Mouse (Mus musculus): ENCODE data around the gene Msmb.
"Not testable (repeated sequence)": the region's sequence is repeated elsewhere in the genome, so short reads cannot be mapped to it uniquely, and the experiment has no call there.

The Msmb gene

DNA sequence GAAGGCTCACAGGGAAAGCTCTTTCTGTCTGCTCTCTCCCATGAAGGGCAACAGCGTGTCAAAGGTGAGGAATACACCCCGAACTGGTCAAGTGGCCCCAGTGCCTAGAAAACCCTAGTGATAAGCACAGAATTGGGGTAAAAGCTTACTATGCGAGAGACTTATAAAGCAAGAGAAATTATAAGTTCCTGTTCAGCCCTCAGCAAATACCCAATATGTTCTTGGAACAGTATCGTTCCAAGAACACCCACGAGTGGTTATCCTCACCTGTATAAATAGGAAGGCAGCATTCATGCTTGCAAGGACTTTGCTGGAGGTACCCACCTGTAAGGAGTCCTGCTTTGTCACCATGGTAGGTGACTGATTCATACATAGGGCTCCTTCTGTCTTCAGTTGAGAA lies at the start of gene Msmb:
Msmb (plus strand) TSS at position 301 of the 400 bp plus-strand sequence.
- DNase-seq (ENCODE audit: low spot score) = no peak

DNA sequence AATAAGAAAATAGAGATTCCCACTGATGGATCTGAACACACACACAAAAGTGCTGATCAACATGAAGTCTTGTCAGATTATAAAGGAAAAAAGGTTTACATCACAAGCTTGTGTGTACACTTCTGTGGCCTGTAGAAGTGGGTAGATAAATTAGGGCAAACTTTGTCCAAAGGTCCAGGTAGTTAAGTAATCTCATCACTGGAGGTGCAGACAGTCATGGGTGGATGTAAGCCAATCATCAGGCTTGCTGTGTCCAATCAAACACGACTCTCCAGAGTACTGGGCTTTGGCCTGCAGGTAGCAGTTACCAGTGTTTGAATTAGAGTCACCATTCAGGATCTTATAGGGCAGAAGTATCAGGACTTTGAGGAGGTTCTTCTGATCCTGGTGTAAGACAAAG lies 48.8 kb upstream of the Msmb start:
- DNase-seq (ENCODE audit: low spot score) = no peak

- no peak for DNase-seq (ENCODE audit: low spot score)
Observed at GRCm38 (mm10) chr14:32093500-32094117, 48.2 kb upstream of the Msmb start.

DNA sequence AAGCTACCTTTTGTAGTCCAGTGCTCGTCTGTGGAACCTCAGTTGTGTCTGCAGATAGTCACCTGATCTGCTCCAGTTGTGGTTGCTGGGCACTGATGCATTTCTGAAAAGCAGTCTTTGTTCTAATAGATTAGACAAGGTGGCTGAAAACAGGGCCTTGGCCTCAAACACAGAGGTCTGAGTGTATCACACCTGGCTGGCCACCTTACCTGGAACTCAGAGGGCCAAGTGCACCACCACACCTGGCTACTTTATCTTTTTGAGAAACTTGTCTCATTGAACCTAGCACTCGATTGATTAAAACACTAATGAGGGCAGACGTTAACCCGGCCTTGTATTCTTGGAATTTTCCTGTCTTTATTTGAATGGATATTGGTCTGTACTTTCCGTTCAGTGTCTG lies 46.2 kb upstream of the Msmb start:
- no peak for DNase-seq (ENCODE audit: low spot score)

GRCm38 (mm10) chr14:32096740-32097139 lies 45.1 kb upstream of the Msmb start:
- no peak for DNase-seq (ENCODE audit: low spot score)

DNA sequence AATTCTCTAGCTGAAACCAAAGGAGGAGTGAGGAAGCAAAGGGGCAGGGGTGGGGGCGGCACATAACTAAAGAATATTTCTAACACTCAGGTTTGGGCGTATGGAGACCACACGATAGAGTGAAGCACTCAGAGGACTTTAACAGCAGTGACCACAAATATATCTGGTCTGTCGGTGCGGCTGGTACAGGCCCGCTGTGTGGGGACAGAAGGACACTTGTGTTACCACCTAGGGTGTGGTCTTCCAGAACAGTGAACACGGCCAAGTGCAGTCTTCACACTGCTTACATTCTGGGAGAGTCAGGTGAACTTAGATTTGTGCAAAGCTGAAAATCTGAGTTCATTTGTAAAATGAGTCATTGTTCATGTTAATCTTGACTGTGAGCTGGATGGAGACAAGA lies 44.1 kb upstream of the Msmb start:
- no peak for DNase-seq (ENCODE audit: low spot score)

- no peak for DNase-seq (ENCODE audit: low spot score)
Observed at GRCm38 (mm10) chr14:32098951-32099350, 42.9 kb upstream of the Msmb start.

DNA sequence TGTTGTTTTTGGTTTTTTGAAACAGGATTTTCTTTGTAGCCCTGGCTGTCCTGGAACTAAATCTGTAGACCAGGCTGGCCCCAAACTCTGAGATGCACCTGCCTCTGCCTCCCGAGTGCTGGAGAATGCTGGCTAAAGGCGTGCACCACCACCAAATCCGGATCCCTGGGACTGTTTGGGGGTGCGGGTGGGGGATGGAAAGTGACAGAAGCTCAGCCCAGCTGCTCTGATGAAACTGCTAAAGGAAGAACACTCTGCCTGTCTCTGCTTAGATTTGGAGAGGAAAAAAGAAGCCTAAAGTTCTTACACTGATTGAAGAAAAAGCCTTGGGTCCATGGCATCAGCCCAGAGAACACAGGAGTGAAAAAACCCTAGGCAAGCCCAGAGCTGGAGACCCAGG lies 38.3 kb upstream of the Msmb start:
- DNase-seq (ENCODE audit: low spot score) = no peak

DNA sequence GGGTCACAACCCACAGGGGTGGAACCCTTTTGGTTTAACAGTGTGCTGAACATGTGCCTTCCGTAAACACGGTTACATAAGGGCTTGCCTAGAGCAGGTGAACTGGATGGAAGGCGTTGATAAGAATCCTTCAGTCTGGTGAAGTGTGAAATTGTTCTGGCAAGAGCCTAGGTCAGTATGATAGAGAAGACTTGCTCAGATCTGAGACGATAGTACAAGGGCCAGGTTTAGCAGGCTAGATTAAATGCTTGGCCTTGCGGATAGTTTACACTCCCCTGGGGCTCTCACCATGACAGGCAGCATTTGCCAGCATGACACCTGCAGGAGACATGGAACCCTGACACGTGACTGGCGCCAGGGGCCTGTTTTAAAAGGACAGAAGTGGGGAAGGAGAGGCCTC lies 36.2 kb upstream of the Msmb start:
- DNase-seq (ENCODE audit: low spot score) = no peak

GRCm38 (mm10) chr14:32106911-32107310 lies 34.9 kb upstream of the Msmb start:
- DNase-seq (ENCODE audit: low spot score) = no peak

DNA sequence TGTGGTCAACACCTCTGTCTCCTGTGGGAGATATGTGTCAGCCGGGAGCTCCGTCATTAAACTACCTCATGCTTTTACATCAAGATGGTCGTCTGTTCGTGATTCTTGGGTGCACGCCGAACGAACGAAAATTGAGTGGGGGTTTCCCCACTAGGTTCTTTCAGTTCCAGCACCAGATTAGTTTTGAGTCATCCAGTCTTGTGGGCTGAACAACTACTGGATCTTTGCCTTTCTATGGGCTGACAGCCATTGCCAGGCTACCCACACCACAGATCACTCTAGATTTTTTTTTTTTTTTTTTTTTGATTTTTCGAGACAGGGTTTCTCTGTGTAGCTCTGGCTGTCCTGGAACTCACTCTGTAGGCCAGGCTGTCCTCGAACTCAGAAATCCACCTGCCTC lies 29.7 kb upstream of the Msmb start:
- not testable (repeated sequence) for DNase-seq (ENCODE audit: low spot score)

GRCm38 (mm10) chr14:32120940-32121919 lies 20.6 kb upstream of the Msmb start:
- DNase-seq (ENCODE audit: low spot score) = no peak

DNA sequence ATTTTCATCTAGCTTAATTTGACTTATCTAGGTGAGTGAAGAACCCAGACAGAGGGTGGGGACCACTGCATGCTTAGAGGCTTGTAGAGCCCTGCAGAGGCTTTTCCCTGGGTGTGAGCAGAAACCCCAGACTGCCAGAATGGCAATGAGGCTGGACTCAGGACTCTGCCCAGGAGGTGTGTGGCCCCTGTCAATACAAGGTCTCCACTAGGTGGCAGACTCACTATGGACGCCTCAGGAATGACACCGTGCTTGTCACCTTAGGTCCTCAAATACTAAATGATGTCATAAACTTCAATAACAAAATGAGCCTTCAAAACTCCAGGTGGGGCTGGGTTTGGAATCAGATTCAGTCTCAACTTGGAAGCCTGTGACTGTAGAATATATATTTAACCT lies 19.9 kb upstream of the Msmb start:
- DNase-seq (ENCODE audit: low spot score) = peak; percentile 29

DNA sequence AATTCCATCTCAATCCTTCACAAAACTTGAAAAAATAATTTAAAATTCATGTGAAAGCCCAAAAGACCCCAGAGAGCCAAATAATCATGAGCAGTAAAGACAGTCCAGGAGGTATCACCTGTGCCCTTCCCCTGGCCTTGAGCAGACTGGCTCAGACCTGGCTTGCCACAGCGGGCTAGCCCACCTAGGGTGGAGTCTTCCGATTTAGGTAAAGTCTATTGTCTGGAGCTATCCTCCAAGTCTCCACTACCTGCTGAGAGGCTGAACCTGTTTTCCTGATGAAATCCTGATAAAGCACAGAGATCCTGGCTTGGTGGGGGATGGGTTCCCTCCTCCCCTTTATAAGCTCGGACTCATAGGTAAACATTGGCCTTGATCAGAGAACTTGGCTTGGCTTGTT lies 17.6 kb upstream of the Msmb start:
- no peak for DNase-seq (ENCODE audit: low spot score)

- not testable (repeated sequence) for DNase-seq (ENCODE audit: low spot score)
Observed at GRCm38 (mm10) chr14:32125256-32125655, 16.6 kb upstream of the Msmb start.

DNA sequence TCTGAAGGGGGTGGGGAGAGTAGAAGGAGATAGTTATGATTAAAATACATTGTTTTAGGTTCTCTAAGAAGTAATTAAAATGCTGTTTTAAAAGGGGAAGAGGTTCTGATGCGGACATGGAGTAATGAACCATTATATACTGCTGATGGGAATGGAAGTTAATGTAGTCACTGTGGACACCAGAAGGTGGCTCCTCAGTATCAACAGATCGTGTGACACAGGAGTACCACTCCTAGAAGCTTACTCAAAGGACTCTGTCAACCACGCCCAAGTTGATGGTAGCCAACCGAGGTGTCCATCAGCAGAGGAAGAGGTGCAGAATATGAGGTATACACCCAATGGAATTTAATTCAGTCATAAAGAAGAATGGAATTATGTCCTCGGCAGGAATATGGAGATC lies 13.4 kb upstream of the Msmb start:
- DNase-seq (ENCODE audit: low spot score) = no peak

GRCm38 (mm10) chr14:32131836-32132235 lies 10.0 kb upstream of the Msmb start:
- DNase-seq (ENCODE audit: low spot score) = no peak

DNA sequence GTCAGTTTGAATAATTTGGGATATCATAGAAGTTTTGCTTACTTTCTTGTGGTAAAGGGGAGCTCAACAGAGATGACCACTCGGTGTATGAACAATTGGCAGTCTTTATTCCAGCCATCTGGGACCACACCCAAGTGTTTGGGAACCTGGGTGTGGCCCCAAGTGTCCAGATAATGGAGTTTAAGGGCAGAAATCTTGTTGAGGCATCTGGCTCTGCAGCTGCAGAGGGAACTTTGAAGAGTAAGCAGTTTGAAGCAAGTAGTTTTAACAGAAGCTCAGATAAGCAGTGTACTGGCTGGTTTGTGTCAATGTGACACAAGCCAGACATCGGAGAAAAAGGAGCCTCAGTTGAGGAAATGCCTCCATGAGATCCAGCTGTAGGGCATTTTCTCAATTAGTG lies 7.5 kb upstream of the Msmb start:
- no peak for DNase-seq (ENCODE audit: low spot score)

GRCm38 (mm10) chr14:32136467-32136866 lies 5.4 kb upstream of the Msmb start:
- not testable (repeated sequence) for DNase-seq (ENCODE audit: low spot score)

- DNase-seq (ENCODE audit: low spot score) = no peak
Observed at GRCm38 (mm10) chr14:32140359-32140965, 1.4 kb upstream of the Msmb start.

- DNase-seq (ENCODE audit: low spot score) = no peak
Observed at GRCm38 (mm10) chr14:32144734-32145133, 2.9 kb downstream of the Msmb start.

DNA sequence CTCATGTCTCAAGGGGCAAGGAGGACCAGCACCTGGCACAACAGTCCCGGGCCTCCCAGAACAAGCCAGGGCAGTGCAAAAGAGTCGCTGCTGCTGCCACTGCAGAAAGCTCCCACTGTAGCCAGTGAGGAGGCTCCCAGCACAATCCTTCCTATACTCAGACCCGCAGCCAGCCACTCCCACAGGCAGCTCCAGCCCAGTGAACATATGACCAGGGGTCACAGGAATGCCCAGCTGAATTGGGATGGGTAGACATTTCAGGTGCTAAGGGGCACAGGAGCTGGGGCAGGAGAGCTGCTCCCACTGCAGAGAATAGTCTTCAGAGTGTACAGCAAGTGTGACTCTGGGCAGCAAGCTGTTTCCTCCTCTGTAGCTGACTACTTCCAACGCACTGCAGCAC lies 3.6 kb downstream of the Msmb start:
- DNase-seq (ENCODE audit: low spot score) = no peak

Data from urinary bladder, postnatal 14 days (tissue).